Mouse (Mus musculus) midbrain, embryonic 16.5 days (tissue): Measurements from ENCODE around the gene Anxa2. TPM values are rescaled to one million over a fixed set of nuclear protein-coding genes. Genes with fewer than 3 reads are reported as not detected.
A peak's percentile ranks its signal among the peaks of the same experiment; 100 is the strongest.

ENCODE experiments used
- ATAC-seq: fragments of 200-750 bp; cut with Nextera tagmentation; 2 replicates; pipeline ENCODE4 v1.8.0; 2017; ENCODE audit warnings: moderate TSS enrichment
- H3K27ac ChIP-seq: fragments of 300-500 bp; sonication (generic); 2 replicates; pipeline ENCODE4 v1.5.1; 2014; ENCODE audit warnings: mild to moderate bottlenecking, low read length, mixed read lengths
- H3K27me3 ChIP-seq: fragments of 300-500 bp; sonication (generic); 2 replicates; pipeline ENCODE4 v1.6.1; 2014; ENCODE audit warnings: low read depth, low read length, mixed read lengths; ENCODE audit not compliant: control insufficient read depth, insufficient read depth
- H3K36me3 ChIP-seq: fragments of 300-500 bp; sonication (generic); 2 replicates; pipeline ENCODE4 v1.6.1; 2014; ENCODE audit warnings: mild to moderate bottlenecking, low read length, moderate library complexity, mixed read lengths; ENCODE audit not compliant: control insufficient read depth, insufficient read depth
- H3K4me1 ChIP-seq: fragments of 300-500 bp; sonication (generic); 2 replicates; pipeline ENCODE4 v1.6.1; 2014; ENCODE audit warnings: mild to moderate bottlenecking, low read length, mixed read lengths; ENCODE audit not compliant: control insufficient read depth, insufficient read depth
- H3K4me2 ChIP-seq: fragments of 300-500 bp; sonication (generic); 2 replicates; pipeline ENCODE4 v1.6.1; 2014; ENCODE audit warnings: mild to moderate bottlenecking, low read length, mixed read lengths
- H3K4me3 ChIP-seq: fragments of 300-500 bp; sonication (generic); 2 replicates; pipeline ENCODE4 v1.5.1; 2014; ENCODE audit warnings: low read depth, mild to moderate bottlenecking, low read length, moderate library complexity, mixed read lengths
- H3K9ac ChIP-seq: fragments of 300-500 bp; sonication (generic); 2 replicates; pipeline ENCODE4 v1.6.1; 2014; ENCODE audit warnings: low read depth, low read length, mixed read lengths
- H3K9me3 ChIP-seq: fragments of 300-500 bp; sonication (generic); replicated peaks from 2 replicates; pipeline ENCODE4 v1.6.1; 2014; ENCODE audit warnings: mild to moderate bottlenecking, low read length, mixed read lengths; ENCODE audit not compliant: control insufficient read depth, poor library complexity, severe bottlenecking
- WGBS: fragments of 180-500 bp; shearing (Covaris S2); extraction: QIAGEN DNeasy Blood & Tissue Kit; methylation state at CpG from one replicate; pipeline ENCODE4 v1.1.7; 2014; 5-methylcytosine and 5-hydroxymethylcytosine counted together
- polyA plus RNA-seq: library from polyadenylated mRNA; unstranded; fragments of >200 nt; fragmentation: Nextera tagmentation; extraction: Ambion mirVana; gene quantifications from 2 replicates; pipeline ENCODE4 v1.2.1, GENCODE M21; 2015

Anxa2 gene
- polyA plus RNA-seq = 95.3 and 96.4 TPM in 2 replicates

- H3K27me3 ChIP-seq = peaks cover 16% of the 10 kb centered on the region
- ATAC-seq = peak; percentile 51; the same call in 1 of the 2 replicates
- H3K4me3 ChIP-seq = peak within 1 kb of the TSS; percentile 41
- peak within 1 kb of the TSS; percentile 65 for H3K9ac ChIP-seq
- no peaks in the 10 kb centered on the region for H3K36me3 ChIP-seq
- H3K9me3 ChIP-seq = no peaks in the 10 kb centered on the region
- H3K4me2 ChIP-seq = peak within 1 kb of the TSS; percentile 68
- H3K27ac ChIP-seq = peak within 1 kb of the TSS; percentile 42
- 14% methylated on average over 35 of the region's 37 CpGs for WGBS
- H3K4me1 ChIP-seq = peaks cover 14% of the 10 kb centered on the region
These were observed at the start of gene Anxa2 for GRCm38 (mm10) chr9:69453066-69453900. Gene Anxa2 (plus strand): TSS chr9:69453620.

GRCm38 (mm10) chr9:69404671-69405070, 48.7 kb upstream of the Anxa2 start:
- Histone ChIP-seq H3K36me3 (no peaks in the 10 kb centered on the region; the same call in 1 of the 2 replicates), H3K27me3 (no peaks in the 10 kb centered on the region), H3K4me3 (no peak overlapping the region), H3K9me3 (no peaks in the 10 kb centered on the region), H3K27ac (no peak overlapping the region), H3K4me2 (no peak overlapping the region), H3K9ac (no peak overlapping the region), H3K4me1 (no peaks in the 10 kb centered on the region)
- no peak for ATAC-seq
- WGBS = 61% methylated on average over 6 of the region's 6 CpGs

- Histone ChIP-seq H3K4me1 (no peaks in the 10 kb centered on the region), H3K27me3 (no peaks in the 10 kb centered on the region), H3K9ac (no peak overlapping the region), H3K27ac (no peak overlapping the region), H3K4me2 (no peak overlapping the region), H3K9me3 (no peaks in the 10 kb centered on the region), H3K36me3 (0 out of 2 replicates have a peak, but pooled peaks cover 2% of the 10 kb centered on the region), H3K4me3 (no peak overlapping the region)
- ATAC-seq = no peak
- WGBS = 97% methylated on average over 1 of the region's 1 CpGs
These were observed 33.9 kb upstream of the Anxa2 start for GRCm38 (mm10) chr9:69419476-69419875.

GRCm38 (mm10) chr9:69430531-69430930, 22.9 kb upstream of the Anxa2 start:
- 88% methylated on average over 3 of the region's 3 CpGs for WGBS
- no peak overlapping the region for H3K4me3 ChIP-seq
- H3K4me1 ChIP-seq = peaks cover 11% of the 10 kb centered on the region
- no peak overlapping the region for H3K4me2 ChIP-seq
- H3K9ac ChIP-seq = no peak overlapping the region
- H3K9me3 ChIP-seq = no peaks in the 10 kb centered on the region
- no peak overlapping the region for H3K27ac ChIP-seq
- peaks cover 8% of the 10 kb centered on the region for H3K36me3 ChIP-seq
- no peak for ATAC-seq
- H3K27me3 ChIP-seq = no peaks in the 10 kb centered on the region

GRCm38 (mm10) chr9:69431863-69432555, 21.4 kb upstream of the Anxa2 start:
- Histone ChIP-seq H3K4me1 (peaks cover 11% of the 10 kb centered on the region), H3K9ac (no peak overlapping the region), H3K4me3 (no peak overlapping the region), H3K4me2 (0 out of 2 replicates have a peak overlapping the region, but pooled peaks have one; percentile 16), H3K27me3 (no peaks in the 10 kb centered on the region), H3K36me3 (peaks cover 4% of the 10 kb centered on the region), H3K27ac (peak overlapping the region; percentile 63; the same call in 1 of the 2 replicates), H3K9me3 (no peaks in the 10 kb centered on the region)
- WGBS = 20% methylated on average over 6 of the region's 6 CpGs
- no peak for ATAC-seq

- Histone ChIP-seq H3K27ac (no peak overlapping the region), H3K27me3 (no peaks in the 10 kb centered on the region), H3K4me1 (peaks cover 13% of the 10 kb centered on the region), H3K36me3 (no peaks in the 10 kb centered on the region), H3K9ac (no peak overlapping the region), H3K4me2 (no peak overlapping the region), H3K9me3 (no peaks in the 10 kb centered on the region), H3K4me3 (no peak overlapping the region)
- 72% methylated on average over 10 of the region's 10 CpGs for WGBS
- ATAC-seq = no peak
These were observed 18.2 kb upstream of the Anxa2 start for GRCm38 (mm10) chr9:69435194-69435593.

- Histone ChIP-seq H3K36me3 (no peaks in the 10 kb centered on the region), H3K9me3 (no peaks in the 10 kb centered on the region), H3K4me2 (no peak overlapping the region), H3K4me3 (no peak overlapping the region), H3K27ac (no peak overlapping the region), H3K4me1 (peaks cover 13% of the 10 kb centered on the region), H3K9ac (no peak overlapping the region), H3K27me3 (no peaks in the 10 kb centered on the region)
- ATAC-seq = no peak
These were observed 17.8 kb upstream of the Anxa2 start for GRCm38 (mm10) chr9:69435662-69436061.

GRCm38 (mm10) chr9:69439805-69440357, 13.5 kb upstream of the Anxa2 start:
- Histone ChIP-seq H3K27ac (no peak overlapping the region), H3K4me2 (no peak overlapping the region), H3K27me3 (no peaks in the 10 kb centered on the region), H3K9ac (no peak overlapping the region), H3K36me3 (no peaks in the 10 kb centered on the region), H3K4me1 (peaks cover 3% of the 10 kb centered on the region; the same call in 1 of the 2 replicates), H3K4me3 (no peak overlapping the region), H3K9me3 (no peaks in the 10 kb centered on the region)
- 22% methylated on average over 7 of the region's 7 CpGs for WGBS
- no peak for ATAC-seq
